Mouse (Mus musculus) intestine, postnatal 0 days (tissue): Measurements from ENCODE around the gene Actrt2. TPM values are rescaled to one million over a fixed set of nuclear protein-coding genes. Genes with fewer than 3 reads are reported as not detected.

Experiments
- ATAC-seq: fragments of 200-750 bp; cut with Nextera tagmentation; 2 replicates; pipeline ENCODE4 v1.8.0; 2017; ENCODE audit warnings: mild to moderate bottlenecking, moderate TSS enrichment, moderate library complexity
- H3K27ac ChIP-seq: fragments of 300-500 bp; sonication (generic); 2 replicates; pipeline ENCODE4 v1.5.1; 2014; ENCODE audit warnings: mild to moderate bottlenecking, low read depth, low read length, moderate library complexity
- H3K27me3 ChIP-seq: fragments of 300-500 bp; sonication (generic); replicated peaks from 2 replicates; pipeline ENCODE4 v1.6.1; 2014; ENCODE audit warnings: low read length, mixed read lengths; ENCODE audit not compliant: control insufficient read depth, insufficient read depth
- H3K36me3 ChIP-seq: fragments of 300-500 bp; sonication (generic); 2 replicates; pipeline ENCODE4 v1.6.1; 2014; ENCODE audit warnings: mild to moderate bottlenecking, moderate library complexity; ENCODE audit not compliant: control insufficient read depth, insufficient read depth
- H3K4me1 ChIP-seq: fragments of 300-500 bp; sonication (generic); replicated peaks from 2 replicates; pipeline ENCODE4 v1.6.1; 2014; ENCODE audit warnings: antibody characterized with exemption, low read length, mixed read lengths; ENCODE audit not compliant: control insufficient read depth, insufficient read depth
- H3K4me2 ChIP-seq: fragments of 300-500 bp; sonication (generic); replicated peaks from 2 replicates; pipeline ENCODE4 v1.6.1; 2014; ENCODE audit warnings: low read depth, mild to moderate bottlenecking, moderate library complexity
- H3K4me3 ChIP-seq: fragments of 300-500 bp; sonication (generic); 2 replicates; pipeline ENCODE4 v1.5.1; 2014; ENCODE audit warnings: low read depth, low read length
- H3K9ac ChIP-seq: fragments of 300-500 bp; sonication (generic); 2 replicates; pipeline ENCODE4 v1.6.1; 2014; ENCODE audit warnings: mild to moderate bottlenecking, low read depth, low read length
- H3K9me3 ChIP-seq: fragments of 300-500 bp; sonication (generic); 2 replicates; pipeline ENCODE4 v1.6.1; 2016; ENCODE audit warnings: mixed run types; ENCODE audit not compliant: control insufficient read depth
- CTCF ChIP-seq: sonication (generic); IDR thresholded peaks from 2 replicates; pipeline ENCODE4 v1.5.1; 2016; ENCODE audit warnings: low read depth, mild to moderate bottlenecking, control low read depth, antibody characterized with exemption, moderate library complexity
- WGBS: fragments of 180-500 bp; shearing (Covaris S2); extraction: QIAGEN DNeasy Blood & Tissue Kit; methylation state at CpG from one replicate; pipeline ENCODE4 v1.1.7; 2014; 5-methylcytosine and 5-hydroxymethylcytosine counted together
- polyA plus RNA-seq: library from polyadenylated mRNA; unstranded; fragments of >200 nt; fragmentation: Nextera tagmentation; extraction: Ambion mirVana; gene quantifications from 2 replicates; pipeline ENCODE4 v1.2.1, GENCODE M21; 2015

The Actrt2 gene
- polyA plus RNA-seq, 1 experiment from 2014 or later = not detected

DNA sequence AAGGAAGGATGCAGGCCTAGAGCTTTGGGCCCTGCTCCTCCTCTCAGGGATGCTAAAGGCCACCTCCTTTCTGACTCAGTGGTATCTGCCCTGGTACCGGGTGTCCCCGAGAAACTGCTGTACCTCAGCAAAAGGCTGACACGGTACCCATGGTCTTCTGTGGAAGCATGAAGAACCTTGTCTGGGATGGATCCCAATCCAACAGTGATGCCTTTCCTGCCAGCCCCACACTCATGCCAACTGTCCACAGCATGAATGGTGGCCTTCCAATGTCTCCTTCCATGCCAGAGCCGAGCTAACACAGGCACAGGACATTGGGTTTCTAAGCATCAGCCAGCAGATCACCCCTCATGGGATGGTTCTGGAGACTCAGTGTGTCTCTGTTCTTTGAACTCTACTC, 45.1 kb downstream of the Actrt2 start:
- Histone ChIP-seq H3K27ac (no peak overlapping the region), H3K27me3 (no peaks in the 10 kb centered on the region), H3K36me3 (no peaks in the 10 kb centered on the region), H3K4me3 (no peak overlapping the region), H3K4me1 (0 out of 2 replicates have a peak, but pooled peaks cover 4% of the 10 kb centered on the region), H3K4me2 (no peak overlapping the region), H3K9ac (no peak overlapping the region), H3K9me3 (no peaks in the 10 kb centered on the region)
- no peak for ATAC-seq
- no peak for TF ChIP-seq CTCF
- 88% methylated on average over 4 of the region's 4 CpGs for WGBS

Other genes starting within 250 kb of the Actrt2 start
- 8.7 and 9.0 TPM in 2 replicates for gene Prdm16, start 31.0 kb downstream of the Actrt2 start, polyA plus RNA-seq
- 0.08 TPM in 1 of 2 replicates, not detected in the other for gene Ttc34, start 169.6 kb upstream of the Actrt2 start, polyA plus RNA-seq
- gene Mmel1, start 201.7 kb upstream of the Actrt2 start, polyA plus RNA-seq = 0.22 and 0.44 TPM in 2 replicates
- 66.9 and 68.5 TPM in 2 replicates for gene Fam213b, start 231.3 kb upstream of the Actrt2 start, polyA plus RNA-seq